Mouse (Mus musculus) E14TG2a.4 (cell line): Measurements from ENCODE around the gene Abl1.

Experiments
- CTCF ChIP-seq: conservative IDR thresholded peaks from 2 replicates; pipeline ENCODE4 v1.5.1; 2014; ENCODE audit warnings: low read length
- POU5F1 ChIP-seq: IDR thresholded peaks from 2 replicates; pipeline ENCODE4 v1.6.1; 2014; ENCODE audit warnings: low read length, borderline replicate concordance

DNA sequence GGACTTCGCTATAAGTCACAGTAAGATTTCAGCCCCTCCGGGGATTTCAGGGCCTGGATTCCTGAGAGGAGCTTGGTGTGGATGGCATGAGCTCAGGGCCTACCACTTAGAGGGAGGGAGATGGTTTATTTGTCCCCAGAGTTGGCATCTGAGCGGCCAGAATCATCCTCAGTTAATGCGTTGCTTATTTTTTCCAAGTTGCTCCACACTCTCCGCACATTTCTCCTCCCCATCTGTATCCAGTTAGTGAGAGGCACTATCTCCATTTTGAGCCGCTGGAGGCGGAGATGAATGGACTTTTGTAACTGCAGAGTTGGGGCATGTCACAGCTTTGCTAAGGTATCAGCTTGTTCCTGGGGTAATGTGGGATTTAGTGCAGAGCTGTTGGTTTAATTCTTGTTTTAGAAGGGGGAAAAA lies 72.9 kb downstream of the Abl1 start:
- TF ChIP-seq CTCF: no peak
- TF ChIP-seq POU5F1: no peak
